Mouse (Mus musculus): ENCODE results near the gene Gm813.
A peak's percentile ranks its signal among the peaks of the same experiment; 100 is the strongest.
"Not testable (repeated sequence)": the region's sequence is repeated elsewhere in the genome, so short reads cannot be mapped to it uniquely, and the experiment has no call there.

Gm813 gene

DNA sequence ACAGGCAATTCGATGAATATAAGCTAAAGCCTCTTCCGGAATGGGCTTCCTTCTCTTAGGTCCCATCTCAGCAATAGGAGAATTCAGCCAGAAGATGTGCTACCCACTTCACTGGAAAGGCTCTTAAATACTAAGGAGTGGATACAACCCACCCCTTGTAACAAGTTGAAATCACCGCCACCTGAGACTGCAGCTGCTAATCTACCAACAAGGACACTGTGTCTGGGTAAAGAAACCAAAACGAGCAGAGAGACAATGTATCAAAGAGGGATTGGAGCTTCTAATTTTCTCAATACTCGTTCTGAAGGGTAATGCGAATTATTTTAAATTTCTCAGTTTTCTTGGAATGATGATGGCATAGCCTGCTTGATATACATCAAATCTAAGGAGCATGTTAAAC lies at the start of gene Gm813:
Gene Gm813 (minus strand): TSS at position 101 of the 400 bp plus-strand sequence.
- no peak for ATAC-seq (ENCODE audit: low TSS enrichment)

DNA sequence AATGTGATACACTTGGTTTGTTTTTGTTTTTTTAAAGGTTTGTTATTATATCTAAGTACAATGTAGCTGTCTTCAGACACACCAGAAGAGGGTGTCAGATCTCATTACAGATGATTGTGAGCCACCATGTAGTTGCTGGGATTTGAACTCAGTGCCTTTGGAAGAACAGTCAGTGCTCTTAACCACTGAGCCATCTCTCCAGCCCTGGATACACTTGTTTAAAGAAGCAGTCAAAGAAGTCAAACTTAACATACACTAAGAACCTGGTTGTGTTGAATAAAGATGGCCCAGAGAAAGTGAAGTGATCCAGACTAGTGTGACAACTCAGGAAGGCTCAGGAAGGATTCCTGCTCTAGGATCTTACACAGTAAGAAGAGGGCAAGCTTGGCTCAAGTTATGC lies 48.4 kb upstream of the Gm813 start:
- not testable (repeated sequence) for ATAC-seq (ENCODE audit: low TSS enrichment)

GRCm38 (mm10) chr16:58663816-58664215 lies 47.0 kb upstream of the Gm813 start:
- no peak for ATAC-seq (ENCODE audit: low TSS enrichment)

GRCm38 (mm10) chr16:58663021-58663420 lies 46.2 kb upstream of the Gm813 start:
- ATAC-seq (ENCODE audit: low TSS enrichment), result peak; percentile 92

GRCm38 (mm10) chr16:58662287-58662791 lies 45.6 kb upstream of the Gm813 start:
- no peak for ATAC-seq (ENCODE audit: low TSS enrichment)

DNA sequence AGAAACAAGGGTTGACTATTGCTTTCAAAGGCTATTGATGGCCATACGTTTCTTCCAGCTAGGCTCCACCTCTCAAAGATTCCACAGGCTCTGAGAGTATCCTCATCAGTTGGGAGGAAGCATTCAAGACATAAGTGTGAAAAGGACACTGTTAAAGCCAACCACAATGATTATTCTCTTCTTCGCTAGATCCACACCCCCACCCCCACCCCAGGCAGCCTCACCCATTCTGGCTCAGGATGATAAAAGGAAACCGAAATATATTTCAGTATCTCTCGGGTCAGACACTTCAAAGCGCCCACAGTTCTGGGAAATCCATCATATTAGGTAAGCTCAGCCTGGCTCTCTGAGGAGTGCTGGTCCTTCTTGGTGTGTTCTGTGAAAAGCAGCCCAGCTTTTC lies 45.0 kb upstream of the Gm813 start:
- ATAC-seq (ENCODE audit: low TSS enrichment), result no peak

DNA sequence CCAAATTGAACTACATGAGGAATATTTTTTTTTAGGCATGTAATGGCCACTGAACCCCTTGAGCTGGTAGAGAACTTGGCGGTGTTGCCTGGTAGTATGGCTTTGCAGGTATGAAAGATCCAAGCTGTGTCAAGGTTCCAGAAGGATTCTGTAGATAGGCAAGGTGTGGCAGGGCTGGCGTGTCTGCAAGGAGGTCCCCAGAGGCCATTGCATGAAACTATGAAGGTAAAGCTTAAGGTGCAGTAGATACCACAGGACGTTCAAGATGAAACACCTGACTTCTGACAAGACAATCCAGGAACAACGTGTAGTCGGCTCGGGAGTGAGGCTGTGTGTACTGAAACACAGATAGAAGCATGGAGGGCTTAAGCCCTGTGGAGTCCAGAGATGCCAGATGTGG lies 41.9 kb upstream of the Gm813 start:
- ATAC-seq (ENCODE audit: low TSS enrichment), result no peak

- ATAC-seq (ENCODE audit: low TSS enrichment), result no peak
These were observed 39.7 kb upstream of the Gm813 start for GRCm38 (mm10) chr16:58656526-58656925.

- no peak for ATAC-seq (ENCODE audit: low TSS enrichment)
These were observed 39.0 kb upstream of the Gm813 start for GRCm38 (mm10) chr16:58655751-58656150.

GRCm38 (mm10) chr16:58649979-58650378 lies 33.2 kb upstream of the Gm813 start:
- peak; percentile 95 for ATAC-seq (ENCODE audit: low TSS enrichment)

GRCm38 (mm10) chr16:58638689-58639175 lies 22.0 kb upstream of the Gm813 start, which contains the start of gene E330017A01Rik:
Gene E330017A01Rik (minus strand): TSS chr16:58638739.
- no peak for ATAC-seq (ENCODE audit: low TSS enrichment)

DNA sequence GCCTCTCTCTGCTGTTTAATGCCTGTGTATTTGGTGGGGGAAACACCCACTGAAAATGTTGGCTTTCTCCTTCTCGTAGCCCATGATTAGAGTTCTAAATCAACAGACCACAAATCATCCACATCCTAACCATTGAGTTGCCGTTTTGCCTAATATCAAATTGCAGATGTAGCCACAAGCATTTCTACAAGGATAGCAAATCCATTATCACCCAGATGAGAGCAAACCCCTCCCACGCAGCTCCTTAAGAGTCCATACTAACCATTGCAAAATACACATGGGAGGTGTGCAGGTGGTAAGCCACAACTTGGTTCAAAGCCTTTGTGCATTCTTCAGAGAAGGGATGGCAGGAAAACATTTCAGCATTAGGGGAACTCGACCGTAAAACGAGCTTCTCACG lies 21.2 kb upstream of the Gm813 start:
- ATAC-seq (ENCODE audit: low TSS enrichment), result no peak

GRCm38 (mm10) chr16:58637448-58637847 lies 20.7 kb upstream of the Gm813 start:
- no peak for ATAC-seq (ENCODE audit: low TSS enrichment)

- no peak for ATAC-seq (ENCODE audit: low TSS enrichment)
These were observed 19.1 kb upstream of the Gm813 start for GRCm38 (mm10) chr16:58635866-58636265.

DNA sequence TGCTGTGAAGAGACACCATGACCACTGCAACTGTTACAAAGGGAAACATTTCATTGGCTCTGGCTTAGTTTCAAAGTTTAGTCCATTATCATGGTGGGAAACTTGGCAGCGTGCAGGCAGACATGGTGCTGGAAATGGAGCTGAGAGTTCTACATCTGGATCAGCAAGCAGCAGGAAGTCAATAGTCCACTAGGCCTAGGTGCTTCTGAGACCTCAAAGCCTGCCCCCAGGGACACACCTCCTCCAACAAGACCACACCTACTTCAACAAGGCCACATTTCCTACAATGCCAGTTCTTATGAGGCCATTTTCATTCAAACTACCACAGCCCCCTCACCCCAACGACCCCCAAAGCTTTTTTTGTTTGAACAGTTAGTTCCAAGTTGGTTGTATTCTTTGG lies 13.0 kb upstream of the Gm813 start:
- ATAC-seq (ENCODE audit: low TSS enrichment), result no peak

GRCm38 (mm10) chr16:58628968-58629367 lies 12.2 kb upstream of the Gm813 start:
- ATAC-seq (ENCODE audit: low TSS enrichment), result no peak

DNA sequence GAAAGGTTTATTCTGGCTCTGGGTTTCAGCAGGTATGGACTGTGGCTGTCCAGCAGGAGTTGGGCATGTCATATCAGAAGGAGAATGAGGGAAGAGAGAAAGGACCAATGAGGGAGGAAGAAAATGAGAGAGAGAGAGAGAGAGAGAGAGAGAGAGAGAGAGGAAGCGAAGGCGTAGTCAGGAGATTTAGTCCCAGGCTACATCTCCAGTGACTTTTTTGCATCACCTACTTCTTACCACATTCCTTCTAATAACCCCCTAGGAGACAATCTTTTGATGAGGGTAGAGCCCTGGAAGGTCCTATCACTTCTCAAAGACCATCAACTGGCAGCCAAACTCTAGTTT lies 11.5 kb upstream of the Gm813 start:
- no peak for ATAC-seq (ENCODE audit: low TSS enrichment)

DNA sequence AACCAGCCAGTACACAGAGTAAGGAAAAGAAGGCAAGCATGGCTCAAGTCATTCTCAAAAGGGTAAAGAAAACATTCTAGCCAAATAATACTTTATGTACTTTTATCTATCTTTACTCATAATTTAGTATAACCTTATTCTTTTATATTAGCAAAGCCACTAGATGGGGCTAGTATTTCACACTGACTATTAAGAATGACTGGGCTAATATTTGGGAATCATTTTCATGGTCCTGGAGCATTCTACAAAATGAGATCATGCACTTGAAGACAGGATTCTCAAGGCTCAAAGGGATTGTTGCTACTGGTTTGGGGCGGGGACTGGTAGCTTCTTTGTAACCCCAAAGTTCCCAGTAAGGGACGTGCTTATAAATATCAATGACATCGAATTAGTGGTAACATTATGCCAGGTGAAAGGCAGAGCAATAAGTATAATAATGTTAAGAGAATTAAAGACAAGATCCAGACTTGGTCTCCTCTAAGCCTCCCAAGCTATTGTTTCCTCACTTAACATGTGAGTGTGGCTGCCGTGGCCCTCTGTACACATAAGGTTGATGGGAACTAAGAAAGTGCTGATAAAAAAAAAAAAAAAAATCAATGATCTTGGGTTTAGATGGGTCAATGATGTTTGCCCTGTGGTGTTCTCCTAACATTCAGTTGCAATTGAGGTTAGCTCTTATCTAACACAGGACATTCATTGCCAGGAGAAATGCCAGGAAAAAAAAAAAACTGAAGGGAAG lies 11.0 kb upstream of the Gm813 start:
- ATAC-seq (ENCODE audit: low TSS enrichment), result no peak

GRCm38 (mm10) chr16:58623944-58624343 lies 7.2 kb upstream of the Gm813 start:
- peak; percentile 80 for ATAC-seq (ENCODE audit: low TSS enrichment)

DNA sequence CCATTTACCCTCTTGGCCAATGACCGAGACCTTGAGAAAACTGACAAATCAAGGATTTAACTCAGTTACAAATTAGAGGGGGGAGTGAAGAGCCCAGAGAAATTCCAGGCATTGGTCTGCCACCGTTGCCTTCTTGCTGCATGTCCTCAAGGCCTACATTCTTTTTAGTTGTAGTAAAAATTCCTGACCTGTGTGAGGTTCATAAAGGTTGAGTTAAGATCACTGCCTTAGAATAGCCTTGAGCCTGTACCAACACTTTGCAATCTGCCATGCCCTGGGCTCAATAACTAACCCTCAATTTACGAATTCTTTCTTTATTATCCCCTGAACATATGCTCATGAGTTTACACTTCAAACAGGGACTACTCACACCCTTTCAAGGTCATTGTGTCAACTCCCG lies 6.3 kb upstream of the Gm813 start:
- no peak for ATAC-seq (ENCODE audit: low TSS enrichment)

DNA sequence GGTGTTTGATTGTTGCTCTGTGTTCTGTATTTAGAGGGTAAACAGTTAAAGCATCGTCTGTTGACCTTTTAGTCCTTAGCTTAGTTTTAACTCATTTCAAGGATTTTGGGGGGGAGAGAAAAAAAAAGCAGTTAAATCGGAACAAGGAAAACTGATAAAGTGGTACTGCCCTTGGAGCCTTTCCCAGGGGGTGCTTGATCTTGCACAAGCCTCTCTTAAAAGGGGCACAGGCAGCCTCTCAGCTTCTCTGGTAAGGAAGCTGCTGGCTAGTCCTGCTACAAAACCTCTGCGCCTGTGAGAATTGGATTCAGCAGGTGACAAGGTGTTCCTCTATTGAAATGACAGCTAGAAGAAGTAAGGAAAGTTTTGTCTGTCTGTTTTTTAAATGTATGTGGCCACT lies 5.6 kb upstream of the Gm813 start:
- ATAC-seq (ENCODE audit: low TSS enrichment), result no peak

GRCm38 (mm10) chr16:58617346-58617745 lies 568 bp upstream of the Gm813 start:
- ATAC-seq (ENCODE audit: low TSS enrichment), result no peak

DNA sequence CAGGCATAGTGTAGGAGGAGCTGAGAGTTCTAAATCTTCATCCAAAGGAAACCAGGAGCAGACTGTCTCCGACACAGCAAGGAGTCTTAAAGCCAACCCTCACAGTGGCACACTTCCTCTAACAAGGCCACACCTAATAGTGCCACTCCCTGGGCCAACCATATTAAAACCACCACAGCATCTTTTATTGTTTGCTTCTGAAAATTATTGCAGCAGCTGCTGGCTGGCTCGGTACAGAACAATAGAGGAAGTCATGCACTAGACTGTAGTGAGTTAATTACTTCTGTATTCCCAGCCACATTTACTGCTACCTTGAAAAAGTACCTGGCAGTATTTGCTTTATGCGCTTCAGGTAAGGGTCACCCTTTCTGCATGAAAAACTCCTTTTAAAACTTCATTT lies 3.8 kb downstream of the Gm813 start:
- no peak for ATAC-seq (ENCODE audit: low TSS enrichment)

DNA sequence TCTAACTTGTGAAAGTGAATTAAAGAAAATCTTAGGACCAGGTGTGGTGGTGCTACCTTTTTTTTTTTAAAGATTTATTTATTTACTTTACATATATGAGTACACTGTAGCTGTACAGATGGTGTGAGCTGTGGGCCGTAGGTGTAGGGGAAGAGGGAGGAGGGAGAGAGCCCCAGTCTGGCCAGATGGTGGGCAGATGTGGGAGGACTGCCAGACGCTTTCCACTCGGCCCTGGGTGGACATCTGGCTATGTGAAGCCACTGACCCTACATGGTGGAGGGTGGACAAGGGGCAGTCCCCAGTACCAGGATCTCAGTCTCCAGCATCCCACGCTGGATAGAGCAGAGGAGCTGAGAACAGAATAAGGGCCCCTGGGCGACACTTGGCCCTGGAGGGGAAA lies 9.7 kb downstream of the Gm813 start:
- no peak for ATAC-seq (ENCODE audit: low TSS enrichment)
